Mouse (Mus musculus) forebrain, embryonic 14.5 days (tissue): ENCODE data around the gene CN725425. TPM values are rescaled to one million over a fixed set of nuclear protein-coding genes. Genes with fewer than 3 reads are reported as not detected.
A peak's percentile ranks its signal among the peaks of the same experiment; 100 is the strongest.

Experiments
- ATAC-seq: fragments of 200-750 bp; cut with Nextera tagmentation; 2 replicates; pipeline ENCODE4 v1.8.0; 2017; ENCODE audit warnings: mild to moderate bottlenecking, moderate library complexity
- DNase-seq: peaks from one replicate; pipeline ENCODE4 v3.0.0-alpha.2; 2015; ENCODE audit warnings: low spot score
- H3K27ac ChIP-seq: fragments of 300-500 bp; sonication (generic); 2 replicates; pipeline ENCODE4 v1.5.1; 2014; ENCODE audit warnings: low read depth, mild to moderate bottlenecking, control low read depth, low read length, moderate library complexity
- H3K27me3 ChIP-seq: fragments of 300-500 bp; sonication (generic); replicated peaks from 2 replicates; pipeline ENCODE4 v1.6.1; 2014; ENCODE audit warnings: low read length, control low read depth, mixed read lengths; ENCODE audit not compliant: control insufficient read depth, insufficient read depth
- H3K36me3 ChIP-seq: fragments of 300-500 bp; sonication (generic); 2 replicates; pipeline ENCODE4 v1.6.1; 2014; ENCODE audit warnings: low read length, control low read depth; ENCODE audit not compliant: control insufficient read depth, insufficient read depth
- H3K4me1 ChIP-seq: fragments of 300-500 bp; sonication (generic); 2 replicates; pipeline ENCODE4 v1.6.1; 2014; ENCODE audit warnings: antibody characterized with exemption, low read length, control low read depth; ENCODE audit not compliant: control insufficient read depth, insufficient read depth
- H3K4me2 ChIP-seq: fragments of 300-500 bp; sonication (generic); 2 replicates; pipeline ENCODE4 v1.6.1; 2014; ENCODE audit warnings: mild to moderate bottlenecking, control low read depth, low read length
- H3K4me3 ChIP-seq: fragments of 300-500 bp; sonication (generic); 2 replicates; pipeline ENCODE4 v1.5.1; 2014; ENCODE audit warnings: low read depth, low read length, control low read depth
- H3K9ac ChIP-seq: fragments of 300-500 bp; sonication (generic); 2 replicates; pipeline ENCODE4 v1.6.1; 2014; ENCODE audit warnings: mild to moderate bottlenecking, low read length, control low read depth, moderate library complexity
- H3K9me3 ChIP-seq: fragments of 300-500 bp; sonication (generic); replicated peaks from 2 replicates; pipeline ENCODE4 v1.6.1; 2016; ENCODE audit warnings: low read length, control low read depth, mixed read lengths; ENCODE audit not compliant: control insufficient read depth
- WGBS: fragments of 180-500 bp; shearing (Covaris S2); extraction: QIAGEN DNeasy Blood & Tissue Kit; methylation state at CpG from one replicate; pipeline ENCODE4 v1.1.7; 2014; 5-methylcytosine and 5-hydroxymethylcytosine counted together
- polyA plus RNA-seq: library from polyadenylated mRNA; unstranded; fragments of >200 nt; fragmentation: Nextera tagmentation; extraction: Ambion mirVana; gene quantifications from 2 replicates; pipeline ENCODE4 v1.2.1, GENCODE M21; 2014

Gene CN725425
- polyA plus RNA-seq, 1 experiment from 2014 or later = not detected

GRCm38 (mm10) chr15:91282822-91283221 is 83.5 kb downstream of the CN725425 start:
- H3K36me3 ChIP-seq = no peaks in the 10 kb centered on the region
- no peak overlapping the region for H3K4me3 ChIP-seq
- H3K4me2 ChIP-seq = no peak overlapping the region
- no peak overlapping the region for H3K27ac ChIP-seq
- H3K9ac ChIP-seq = no peak overlapping the region
- no peaks in the 10 kb centered on the region for H3K27me3 ChIP-seq
- no peak for DNase-seq
- WGBS = 94% methylated on average over 7 of the region's 7 CpGs
- ATAC-seq = no peak
- no peaks in the 10 kb centered on the region for H3K4me1 ChIP-seq
- H3K9me3 ChIP-seq = no peaks in the 10 kb centered on the region

GRCm38 (mm10) chr15:91283418-91283817 is 84.1 kb downstream of the CN725425 start:
- no peak overlapping the region for H3K4me2 ChIP-seq
- ATAC-seq (no peak), DNase-seq (no peak)
- H3K36me3 ChIP-seq = no peaks in the 10 kb centered on the region
- no peaks in the 10 kb centered on the region for H3K4me1 ChIP-seq
- no peak overlapping the region for H3K27ac ChIP-seq
- no peak overlapping the region for H3K9ac ChIP-seq
- H3K27me3 ChIP-seq = no peaks in the 10 kb centered on the region
- WGBS = 83% methylated on average over 3 of the region's 3 CpGs
- no peaks in the 10 kb centered on the region for H3K9me3 ChIP-seq
- H3K4me3 ChIP-seq = no peak overlapping the region

GRCm38 (mm10) chr15:91299319-91299835 is 100.1 kb downstream of the CN725425 start:
- Histone ChIP-seq H3K4me2 (no peak overlapping the region), H3K4me3 (no peak overlapping the region), H3K27me3 (no peaks in the 10 kb centered on the region), H3K9me3 (no peaks in the 10 kb centered on the region), H3K9ac (no peak overlapping the region), H3K27ac (no peak overlapping the region), H3K36me3 (no peaks in the 10 kb centered on the region), H3K4me1 (peaks cover 6% of the 10 kb centered on the region; the same call in 1 of the 2 replicates)
- 86% methylated on average over 11 of the region's 11 CpGs for WGBS
- DNase-seq (no peak), ATAC-seq (no peak)

GRCm38 (mm10) chr15:91301366-91301765 is 102.1 kb downstream of the CN725425 start:
- H3K9me3 ChIP-seq = no peaks in the 10 kb centered on the region
- no peak overlapping the region for H3K27ac ChIP-seq
- 8% methylated on average over 3 of the region's 3 CpGs for WGBS
- ATAC-seq (peak; percentile 70), DNase-seq (peak; percentile 94)
- no peaks in the 10 kb centered on the region for H3K36me3 ChIP-seq
- no peak overlapping the region for H3K4me3 ChIP-seq
- H3K9ac ChIP-seq = no peak overlapping the region
- H3K27me3 ChIP-seq = no peaks in the 10 kb centered on the region
- no peak overlapping the region for H3K4me2 ChIP-seq
- H3K4me1 ChIP-seq = no peaks in the 10 kb centered on the region

- peak; percentile 77 for ATAC-seq
- Histone ChIP-seq H3K9ac (no peak overlapping the region), H3K9me3 (no peaks in the 10 kb centered on the region), H3K36me3 (no peaks in the 10 kb centered on the region), H3K4me2 (no peak overlapping the region), H3K4me3 (no peak overlapping the region), H3K27ac (no peak overlapping the region), H3K4me1 (no peaks in the 10 kb centered on the region), H3K27me3 (no peaks in the 10 kb centered on the region)
- peak; percentile 81 for DNase-seq
- 39% methylated on average over 7 of the region's 7 CpGs for WGBS
These were observed 105.1 kb downstream of the CN725425 start for GRCm38 (mm10) chr15:91304296-91304852.

Other genes with a start within 250 kb of the CN725425 start
- gene Kif21a, start 149.5 kb upstream of the CN725425 start, polyA plus RNA-seq = 50.3 and 53.6 TPM in 2 replicates
- 16.5 and 17.7 TPM in 2 replicates for gene Abcd2, start 7.7 kb upstream of the CN725425 start, polyA plus RNA-seq